8 mouse cellular contexts compared by ENCODE assay signal in genomic region chr14:25304391-25304851, GRCm38 (mm10).
DNase-seq lines count a peak whose midpoint lies in the region; ATAC-seq lines count a peak whose summit lies in the region.

No protein-coding gene starts in this region.

- peaks cover 33% of the 10 kb centered on the region for H3K4me1 ChIP-seq in embryonic facial prominence, embryonic 12.5 days
- H3K4me1 ChIP-seq in heart, embryonic 11.5 days (ENCODE audit: control insufficient read depth, insufficient read depth, low read length) = peaks cover 23% of the 10 kb centered on the region
- H3K4me1 ChIP-seq in lung, embryonic 15.5 days = peaks cover 26% of the 10 kb centered on the region

- H3K27ac ChIP-seq in embryonic facial prominence, embryonic 12.5 days = peak overlapping the region; percentile 69
- peak overlapping the region; percentile 60 for H3K27ac ChIP-seq in heart, embryonic 11.5 days (ENCODE audit: low read depth, low read length)
- peak overlapping the region; percentile 85 for H3K27ac ChIP-seq in lung, embryonic 15.5 days

- H3K9me3 ChIP-seq in embryonic facial prominence, embryonic 12.5 days = no peaks in the 10 kb centered on the region
- no peaks in the 10 kb centered on the region for H3K9me3 ChIP-seq in heart, embryonic 11.5 days (replicated peaks; ENCODE audit: control insufficient read depth, low read length)
- no peaks in the 10 kb centered on the region for H3K9me3 ChIP-seq in lung, embryonic 15.5 days

- no peaks in the 10 kb centered on the region for H3K27me3 ChIP-seq in embryonic facial prominence, embryonic 12.5 days
- H3K27me3 ChIP-seq in heart, embryonic 11.5 days (ENCODE audit: control insufficient read depth, insufficient read depth, low read length) = no peaks in the 10 kb centered on the region; the same call in 1 of the 2 replicates
- no peaks in the 10 kb centered on the region for H3K27me3 ChIP-seq in lung, embryonic 15.5 days

- 12% methylated on average over 9 of the region's 9 CpGs for WGBS in embryonic facial prominence, embryonic 12.5 days
- WGBS in heart, embryonic 11.5 days (ENCODE audit: insufficient replicate concordance) = 6% methylated on average over 9 of the region's 9 CpGs
- WGBS in lung, embryonic 15.5 days = 5% methylated on average over 9 of the region's 9 CpGs

- peak; percentile 80 to 88 for DNase-seq in adrenal gland, adult (ENCODE audit: inconsistent age in 2 of 2, low spot score in 1 of 2)
- peak; percentile 73 for DNase-seq in kidney, adult 9 months
- DNase-seq in retina, postnatal 1 day = peak; percentile 55
- DNase-seq in frontal cortex, postnatal 25 days (ENCODE audit: low spot score in 2 of 2) = no peak
- no peak for DNase-seq in right cerebral cortex, adult 18-20 months

- H3K4me3 ChIP-seq in embryonic facial prominence, embryonic 12.5 days = no peak overlapping the region
- no peak overlapping the region for H3K4me3 ChIP-seq in heart, embryonic 11.5 days (ENCODE audit: low read depth, low read length)
- no peak overlapping the region for H3K4me3 ChIP-seq in lung, embryonic 15.5 days

- no peaks in the 10 kb centered on the region for H3K36me3 ChIP-seq in embryonic facial prominence, embryonic 12.5 days
- no peaks in the 10 kb centered on the region for H3K36me3 ChIP-seq in heart, embryonic 11.5 days (ENCODE audit: control insufficient read depth, insufficient read depth, low read length)
- H3K36me3 ChIP-seq in lung, embryonic 15.5 days = no peaks in the 10 kb centered on the region

- H3K4me2 ChIP-seq in embryonic facial prominence, embryonic 12.5 days (replicated peaks) = no peak overlapping the region
- H3K4me2 ChIP-seq in heart, embryonic 11.5 days = peak overlapping the region; percentile 32
- peak overlapping the region; percentile 19; the same call in 1 of the 2 replicates for H3K4me2 ChIP-seq in lung, embryonic 15.5 days

- ATAC-seq in embryonic facial prominence, embryonic 12.5 days (ENCODE audit: insufficient number of reproducible peaks, insufficient read depth, low FRiP score, low TSS enrichment) = no peak
- ATAC-seq in heart, embryonic 11.5 days (replicated peaks; ENCODE audit: insufficient number of reproducible peaks, low FRiP score, low TSS enrichment) = no peak; the same call in 1 of the 2 replicates
- peak; percentile 70 for ATAC-seq in lung, embryonic 15.5 days (ENCODE audit: borderline replicate concordance, extremely low read depth, low FRiP score, low TSS enrichment)

- H3K9ac ChIP-seq in embryonic facial prominence, embryonic 12.5 days = no peak overlapping the region
- H3K9ac ChIP-seq in heart, embryonic 11.5 days (ENCODE audit: low read depth, low read length) = 0 out of 2 replicates have a peak overlapping the region, but pooled peaks have one; percentile 40
- H3K9ac ChIP-seq in lung, embryonic 15.5 days = peak overlapping the region; percentile 28

Comparison
In these comparisons a context has a peak if more than half of its experiments do, and no peak if none do; other contexts are left out.
1. DNase-seq: peak in adrenal gland, adult (2 of 2), kidney, adult 9 months (single experiment) and retina, postnatal 1 day (single experiment); none in frontal cortex, postnatal 25 days (0 of 2) and right cerebral cortex, adult 18-20 months (single experiment).
2. Peak in every context shown above with its lines, with median percentiles within 50 percentile points of each other: H3K27ac ChIP-seq.